Mouse (Mus musculus) yolk sac, embryonic 10.5 days (tissue): ENCODE measurements around the gene Fam69b.
A peak's percentile ranks its signal among the peaks of the same experiment; 100 is the strongest.

Experiments
- DNase-seq: peaks from one replicate; pipeline ENCODE4 v3.0.0-alpha.2; 2017; ENCODE audit warnings: low spot score

Fam69b gene

DNA sequence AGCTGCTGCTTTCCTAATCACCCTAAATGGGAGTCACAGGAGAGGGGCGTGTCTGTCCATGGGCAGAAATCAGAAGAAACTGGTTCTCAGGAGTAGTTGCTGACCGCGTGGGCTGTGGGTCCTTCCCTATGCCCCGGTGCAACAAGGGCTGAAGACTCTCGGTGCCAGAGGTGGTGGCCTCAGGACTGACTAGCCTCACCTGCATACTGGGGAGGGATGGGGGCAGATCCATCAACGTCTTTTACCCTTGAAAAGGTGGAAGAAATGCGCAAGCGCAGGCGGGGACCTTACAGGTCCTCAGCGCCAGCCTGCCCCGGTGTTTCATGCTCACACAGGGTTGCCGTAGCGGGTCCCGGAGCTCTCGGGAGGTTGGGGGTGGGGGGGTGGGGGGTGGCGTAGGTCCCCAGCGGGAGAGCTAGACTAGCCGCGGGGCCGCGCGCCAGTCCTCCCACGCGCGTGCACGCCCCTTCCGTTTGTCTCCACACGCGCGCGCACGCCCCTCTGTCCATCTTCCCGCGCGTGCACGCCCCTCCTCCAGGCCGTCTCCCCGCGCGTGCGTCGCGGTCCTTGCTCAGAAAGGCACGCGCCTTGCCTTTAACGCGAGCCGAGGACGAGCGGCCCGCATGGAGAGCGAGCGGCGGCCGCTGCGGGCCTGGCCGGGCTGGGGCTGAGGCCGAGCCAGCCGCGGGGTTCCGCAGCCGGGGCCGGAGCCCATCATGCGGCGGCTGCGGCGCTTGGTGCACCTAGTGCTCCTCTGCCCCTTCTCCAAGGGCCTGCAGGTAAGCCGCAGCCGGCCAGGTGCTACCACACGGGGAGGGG is at the start of gene Fam69b:
Gene Fam69b, plus strand, starts transcription at position 537 of the 819 bp plus-strand sequence.
- peak; percentile 57 for DNase-seq

DNA sequence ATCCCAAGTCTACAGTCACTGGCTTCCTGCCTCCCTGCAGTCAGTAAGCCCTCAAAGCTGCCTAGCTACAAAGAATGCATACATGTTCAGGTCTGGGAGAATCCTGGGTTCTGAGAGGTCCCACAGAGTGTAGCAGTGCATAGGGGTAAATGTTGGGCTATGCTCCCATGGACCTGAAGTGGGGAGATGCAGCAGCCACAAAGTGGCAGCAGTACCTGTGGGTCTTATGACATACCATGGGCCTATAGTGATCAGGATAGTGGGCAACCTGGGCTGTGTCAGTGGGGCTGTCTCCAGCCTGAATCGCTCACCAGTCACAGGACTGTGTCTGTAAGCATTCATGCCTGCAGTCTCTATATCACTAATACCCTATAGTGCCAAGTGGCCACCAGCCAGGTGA is 48.5 kb upstream of the Fam69b start, which contains the start of gene Egfl7:
Gene Egfl7, plus strand, starts transcription at position 301 of the 400 bp plus-strand sequence.
- DNase-seq, result no peak

DNA sequence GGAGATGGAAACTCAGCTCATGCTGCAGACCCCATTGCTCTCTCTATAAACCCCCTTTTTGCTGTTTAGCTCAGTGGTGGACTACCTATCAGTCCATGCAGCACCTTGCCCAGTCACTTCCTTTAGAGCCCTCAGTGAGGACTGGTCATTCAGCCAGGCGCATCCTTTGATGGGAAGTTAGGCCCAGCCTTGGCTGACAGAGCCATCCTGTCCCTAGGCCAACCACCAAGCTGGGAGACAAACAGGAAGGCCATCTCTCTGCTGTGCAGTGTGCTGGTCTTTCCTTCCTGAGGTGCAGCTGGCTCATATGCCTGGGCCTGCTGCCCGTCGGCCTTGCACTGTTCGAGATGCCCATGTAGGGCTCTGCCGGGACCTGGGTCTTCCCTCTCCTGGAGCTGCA is 47.5 kb upstream of the Fam69b start:
- DNase-seq, result no peak

DNA sequence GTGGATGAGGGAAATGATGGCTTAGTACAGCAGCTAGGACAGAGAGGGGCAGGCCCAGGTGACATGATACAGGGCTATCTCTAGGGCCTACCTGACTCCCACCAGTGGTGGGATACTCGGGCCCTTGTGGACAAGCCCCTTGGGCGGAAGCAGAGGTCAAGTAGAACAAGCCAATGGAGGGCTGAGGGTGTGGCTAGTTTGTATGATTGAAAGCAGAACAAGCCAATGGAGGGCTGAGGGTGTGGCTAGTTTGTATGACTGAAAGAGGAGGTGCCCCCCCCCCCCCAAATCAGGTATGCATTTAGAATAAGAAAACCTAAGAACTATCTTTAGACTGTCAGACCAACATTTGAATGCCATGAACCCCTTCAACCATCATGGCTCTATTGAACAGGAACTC is 46.1 kb upstream of the Fam69b start:
- DNase-seq, result no peak

DNA sequence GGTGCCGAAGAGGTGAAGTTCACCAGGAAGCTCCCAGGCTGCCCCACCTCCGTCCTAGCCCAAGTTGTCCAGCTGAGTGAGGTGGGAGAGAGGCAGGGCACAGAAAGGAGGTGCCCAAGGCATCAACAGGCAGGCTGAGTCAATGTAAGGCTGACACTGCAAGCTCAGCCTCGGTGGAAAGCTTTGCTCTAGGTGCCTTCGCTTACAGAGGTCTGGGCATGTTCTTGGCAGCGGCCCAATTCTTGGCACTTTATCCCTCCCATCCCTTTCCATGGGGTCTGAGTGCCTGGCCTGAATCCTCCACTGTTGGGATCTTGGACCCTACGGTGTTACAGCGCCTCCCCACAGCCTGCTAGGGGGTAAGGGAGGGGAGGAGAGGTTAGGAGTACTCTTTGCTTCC is 45.5 kb upstream of the Fam69b start:
- DNase-seq, result no peak

DNA sequence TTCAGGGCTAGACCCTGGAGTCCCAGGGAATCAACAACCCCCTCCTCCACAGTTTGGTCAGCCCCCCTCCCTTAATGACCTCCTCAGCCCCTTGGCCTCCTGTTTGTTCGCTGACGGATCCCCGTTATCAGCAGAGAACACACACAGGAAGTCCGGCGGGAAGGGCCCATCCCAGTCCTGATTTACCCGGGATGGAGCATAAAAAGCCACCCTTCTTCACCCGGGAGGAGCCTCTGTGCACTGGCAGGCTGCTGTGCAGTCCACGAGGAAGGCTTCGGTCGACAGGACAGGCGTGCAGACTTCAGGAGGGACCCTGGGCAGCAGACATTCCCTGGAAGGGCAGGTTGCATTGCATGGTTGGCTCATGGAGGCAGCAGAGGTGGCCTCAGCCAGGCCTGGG is 44.6 kb upstream of the Fam69b start:
- DNase-seq, result no peak

DNA sequence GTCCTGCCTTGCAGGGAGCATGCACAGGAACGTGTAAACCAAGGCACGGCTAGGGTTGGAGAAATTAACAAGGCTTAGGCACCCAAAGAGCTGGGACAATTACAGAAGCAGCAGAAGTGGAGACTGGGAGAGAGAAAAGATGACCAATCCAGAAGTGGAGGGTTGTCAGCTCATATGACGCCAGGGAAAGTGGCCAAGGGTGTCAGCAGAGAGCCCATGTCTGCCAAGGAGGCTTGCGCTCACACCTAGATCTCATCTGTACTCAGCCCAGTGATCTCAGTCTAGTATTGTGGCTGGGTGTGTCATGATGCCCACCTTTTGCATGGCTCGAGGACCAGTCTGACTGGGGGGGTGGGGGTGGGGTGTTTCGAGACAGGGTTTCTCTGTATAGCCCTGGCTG is 42.5 kb upstream of the Fam69b start:
- no peak for DNase-seq

DNA sequence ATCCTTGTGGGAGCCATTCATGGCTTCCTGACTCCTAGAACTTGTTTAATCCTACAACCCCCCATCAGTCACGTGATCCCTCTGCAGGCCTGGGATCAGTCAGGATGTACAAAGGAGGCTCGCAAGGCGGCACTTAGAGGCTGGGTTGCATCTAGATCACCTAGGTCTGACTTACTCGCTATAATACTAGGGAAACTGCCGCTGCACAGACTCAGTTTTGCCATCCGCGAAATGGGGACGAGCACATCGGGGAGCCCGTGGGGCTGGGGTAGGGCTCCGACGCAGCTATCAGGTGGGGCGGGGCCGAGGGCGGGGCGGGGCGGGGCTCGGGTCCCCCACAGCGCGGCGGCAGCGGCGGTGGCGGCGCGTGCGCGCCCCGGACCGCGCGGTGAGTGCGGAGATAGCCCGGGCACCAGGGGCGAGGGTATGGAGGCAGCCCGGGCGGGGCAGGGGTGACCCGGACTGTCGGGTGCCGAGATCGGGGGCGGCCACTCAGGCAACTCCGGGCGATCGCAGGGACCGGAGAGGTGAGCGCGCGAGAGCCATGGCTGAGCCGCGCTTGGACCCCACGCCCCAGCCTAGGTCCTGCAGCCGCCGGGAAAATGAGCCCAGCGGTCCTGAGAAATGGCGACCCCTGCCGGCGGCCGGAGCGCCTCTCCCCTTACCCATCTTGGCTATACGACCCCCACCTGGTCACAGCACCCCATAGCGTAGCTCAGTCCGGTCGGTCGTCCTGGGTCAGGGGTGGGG is 41.8 kb upstream of the Fam69b start, which contains the start of gene Gm20532:
Gene Gm20532, plus strand, starts transcription at position 346 of the 750 bp plus-strand sequence.
- DNase-seq, result peak; percentile 82

DNA sequence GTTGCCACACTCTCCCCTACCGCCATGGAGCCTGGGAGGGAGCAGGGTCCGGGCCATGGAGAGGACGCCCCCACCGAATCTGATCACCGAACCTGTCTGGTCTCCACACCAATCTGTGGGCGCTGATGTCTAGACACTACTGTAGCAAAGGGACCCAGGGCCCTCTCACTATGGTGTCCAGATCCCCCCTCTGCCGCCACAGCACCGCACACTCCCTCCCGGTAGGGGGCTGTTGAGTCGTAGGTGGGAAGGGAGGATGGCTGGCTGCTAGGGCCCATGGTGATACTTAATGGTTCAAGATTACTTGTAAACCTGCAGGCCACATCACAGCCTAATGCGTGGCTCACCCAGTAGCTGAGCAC is 41.2 kb upstream of the Fam69b start:
- DNase-seq, result no peak

DNA sequence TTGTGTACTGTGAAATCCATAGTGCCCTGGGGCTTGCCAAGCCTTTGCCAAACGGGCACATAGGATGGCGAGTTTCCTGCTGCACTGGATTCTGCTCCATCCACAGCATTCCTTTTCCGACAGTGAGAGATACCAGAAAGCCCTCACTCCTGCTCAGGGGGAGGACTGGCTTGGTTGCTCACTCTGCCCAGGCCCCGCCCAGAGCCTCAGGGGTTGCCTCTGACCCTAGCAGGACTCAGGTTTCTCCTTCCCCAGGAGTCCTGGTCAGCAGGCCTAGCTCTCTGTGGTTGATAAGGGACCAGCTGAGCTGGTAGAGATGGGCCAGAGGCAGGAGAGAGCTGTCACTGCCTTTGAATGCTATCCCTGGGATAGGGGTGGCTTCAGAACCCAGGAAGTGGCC is 39.7 kb upstream of the Fam69b start:
- DNase-seq, result peak; percentile 70

DNA sequence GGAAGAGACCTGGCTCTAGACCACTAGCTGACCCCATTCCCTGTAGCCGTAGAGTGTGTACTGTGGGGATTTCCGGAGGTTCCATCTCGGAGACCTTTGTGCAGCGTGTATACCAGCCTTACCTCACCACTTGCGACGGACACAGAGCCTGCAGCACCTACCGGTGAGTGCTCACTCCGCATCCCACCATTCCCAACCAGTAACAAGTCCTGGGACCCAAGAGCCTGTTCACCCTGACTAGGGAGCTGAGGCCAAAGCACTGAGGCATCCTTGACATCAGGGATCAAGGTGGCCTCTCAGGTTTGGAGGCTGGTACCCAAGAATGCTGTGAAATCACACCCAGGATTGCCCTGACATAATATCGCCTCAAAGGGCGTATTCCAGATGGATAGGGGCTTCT is 39.0 kb upstream of the Fam69b start:
- DNase-seq, result no peak

DNA sequence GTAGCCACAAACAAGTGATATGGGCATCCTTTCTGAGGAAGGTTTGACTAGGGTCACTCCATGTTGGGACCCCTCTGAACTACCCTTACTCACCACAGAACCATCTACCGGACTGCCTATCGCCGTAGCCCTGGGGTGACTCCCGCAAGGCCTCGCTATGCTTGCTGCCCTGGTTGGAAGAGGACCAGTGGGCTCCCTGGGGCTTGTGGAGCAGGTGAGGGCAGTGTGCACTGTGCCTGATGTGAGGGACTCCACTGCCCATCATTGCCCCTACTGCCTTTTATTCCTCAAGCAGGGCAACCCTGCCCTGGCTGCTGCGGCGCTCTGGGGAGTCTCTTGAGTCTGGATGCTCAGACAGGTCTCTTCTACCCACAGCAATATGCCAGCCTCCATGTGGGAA is 38.0 kb upstream of the Fam69b start:
- DNase-seq, result no peak

DNA sequence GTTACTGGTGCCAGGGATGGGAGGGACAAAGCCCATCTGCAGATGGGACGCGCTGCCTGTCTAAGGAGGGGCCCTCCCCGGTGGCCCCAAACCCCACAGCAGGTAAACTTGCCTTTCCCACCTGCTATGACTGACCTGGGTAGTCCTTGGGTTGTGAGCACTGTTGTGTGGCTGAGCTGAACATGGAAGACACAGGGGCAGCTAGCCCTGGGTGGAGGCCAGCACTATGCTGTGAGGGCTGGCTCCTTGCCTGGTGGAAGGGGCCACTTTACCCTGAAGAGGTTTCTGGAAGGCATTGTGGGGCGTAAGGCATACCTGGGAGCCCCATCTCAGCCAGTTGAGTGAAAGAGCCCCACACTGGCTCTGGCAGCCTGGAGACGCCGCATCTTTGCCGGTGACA is 37.3 kb upstream of the Fam69b start:
- DNase-seq, result no peak

DNA sequence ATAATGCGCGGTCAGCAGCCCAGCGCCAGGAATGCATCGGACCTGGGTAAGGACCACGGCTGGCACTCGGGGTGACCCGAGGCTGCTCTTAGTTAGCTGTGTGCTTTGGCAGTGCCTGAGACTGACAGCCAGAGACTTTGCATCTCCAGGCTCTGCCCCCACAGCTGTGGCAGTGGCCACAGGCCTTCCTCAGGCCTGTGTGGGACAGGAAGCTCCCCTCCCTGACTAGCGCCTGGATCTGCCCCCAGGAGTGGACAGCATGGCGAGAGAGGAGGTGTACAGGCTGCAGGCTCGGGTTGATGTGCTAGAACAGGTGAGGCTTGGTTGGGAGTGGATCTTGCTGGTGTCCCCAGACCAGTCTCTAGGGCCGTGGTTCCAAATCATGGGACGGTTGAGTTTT is 36.8 kb upstream of the Fam69b start:
- DNase-seq, result no peak

DNA sequence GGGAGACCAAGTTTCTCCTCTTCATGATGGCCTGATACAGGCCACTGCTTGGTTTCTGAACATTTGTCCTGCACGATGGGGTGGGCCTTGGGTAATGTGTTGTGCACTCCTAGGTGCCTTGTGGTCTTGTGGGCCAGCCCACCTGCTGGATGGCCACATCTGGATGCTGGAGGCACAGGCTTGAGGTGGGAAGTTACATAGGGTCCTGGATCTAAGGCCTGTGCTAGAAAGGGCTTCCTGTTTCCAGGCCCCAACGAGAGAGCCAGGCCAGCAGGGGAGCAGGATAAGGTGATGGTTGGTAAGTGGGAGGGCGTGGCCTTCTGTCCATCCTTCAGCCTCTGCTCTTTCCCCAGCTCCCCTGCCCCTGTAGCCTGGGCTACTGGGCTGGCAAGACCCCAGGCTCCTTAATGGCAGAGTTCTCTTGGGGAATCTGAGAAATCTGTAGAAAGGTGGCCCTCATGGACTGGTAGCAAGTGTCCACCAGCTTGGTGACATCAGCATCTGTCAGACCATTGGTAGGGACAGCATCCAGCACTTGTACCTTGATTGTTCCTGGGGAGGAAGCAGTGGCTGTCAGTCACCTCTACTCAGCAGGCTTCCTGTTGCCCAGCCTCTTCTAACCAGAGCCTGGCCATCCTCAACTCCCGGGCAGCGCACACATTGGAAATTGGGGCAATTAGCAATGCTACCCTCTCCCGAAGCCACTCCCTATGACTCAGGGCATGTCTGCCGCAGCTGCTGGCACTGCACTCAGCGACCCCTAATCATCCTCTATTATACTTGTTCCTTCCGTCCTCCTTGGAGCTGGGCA is 34.8 kb upstream of the Fam69b start:
- DNase-seq, result no peak

DNA sequence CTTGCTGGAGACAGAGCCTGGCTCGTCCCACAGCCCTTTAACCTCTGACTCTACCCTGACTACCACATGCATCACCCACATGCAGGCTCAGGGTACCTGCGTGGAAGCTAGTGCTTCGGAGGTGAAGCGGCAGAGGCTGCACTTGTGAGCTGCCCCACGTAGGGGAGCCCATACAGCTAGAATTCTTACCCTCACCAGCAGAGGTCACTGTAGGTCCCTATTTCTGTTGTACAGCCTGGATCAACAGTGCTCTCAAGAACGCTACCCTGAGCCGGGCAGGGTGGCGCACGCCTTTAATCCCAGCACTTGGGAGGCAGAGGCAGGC is 34.3 kb upstream of the Fam69b start:
- peak; percentile 70 for DNase-seq

DNA sequence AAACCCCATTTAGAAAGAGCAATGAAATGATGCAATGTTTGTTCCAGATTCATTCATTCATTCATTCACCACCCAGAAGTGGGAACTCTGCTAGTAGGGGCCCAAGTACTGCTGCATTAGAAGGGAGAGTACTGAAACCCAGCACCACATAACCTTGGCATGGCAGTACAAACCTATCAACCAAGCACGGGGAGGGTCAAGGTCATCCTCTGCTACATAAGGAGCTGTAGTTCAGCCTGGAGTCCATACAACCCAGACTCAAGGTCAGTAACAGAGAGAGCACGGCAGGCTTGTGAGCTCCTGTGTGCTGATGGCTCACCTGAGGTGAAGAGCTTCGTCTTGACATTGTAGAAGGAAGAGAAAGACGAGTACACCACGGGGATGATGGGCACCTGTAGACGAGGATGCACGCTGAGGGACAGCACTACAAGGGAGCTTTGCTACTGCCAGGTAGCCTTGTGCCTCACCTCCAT is 33.8 kb upstream of the Fam69b start:
- peak; percentile 46 for DNase-seq

DNA sequence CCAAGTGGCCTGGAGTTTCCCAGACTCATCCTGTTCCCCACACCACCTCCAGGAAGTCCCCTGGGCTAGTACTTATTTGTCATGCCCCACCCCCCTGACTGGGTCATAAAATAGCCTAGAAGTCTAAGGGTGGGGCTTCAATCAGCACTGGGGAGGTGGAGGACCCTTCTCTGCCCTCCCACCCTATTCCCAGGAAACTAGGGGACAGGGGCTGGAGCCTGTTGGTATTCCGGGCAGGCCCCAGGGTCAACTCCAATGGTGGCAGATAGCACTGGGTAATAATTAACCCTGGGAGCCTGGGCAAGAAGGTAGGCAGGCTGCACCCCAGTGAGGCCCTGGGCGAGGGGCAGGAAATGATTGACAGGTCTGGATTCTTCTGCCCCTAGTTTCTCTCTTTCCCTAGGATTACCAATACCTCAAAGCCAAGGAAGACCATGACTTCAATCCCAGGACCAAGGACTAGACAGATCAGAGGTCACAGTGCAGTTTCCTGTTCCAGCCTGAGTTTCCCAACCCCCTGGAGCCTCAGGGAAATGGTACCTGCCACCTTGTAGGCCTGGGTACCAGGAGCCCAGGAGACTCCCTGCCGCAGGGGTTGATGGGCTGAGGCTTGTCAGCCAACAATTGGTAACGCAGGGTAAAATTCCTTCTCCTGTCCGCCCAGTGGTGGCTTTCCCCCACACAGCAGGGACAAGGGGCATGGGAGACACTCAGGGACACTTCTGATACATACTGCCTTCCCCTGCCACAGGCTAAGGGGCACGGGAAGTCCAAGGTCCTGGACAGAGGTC is 33.1 kb upstream of the Fam69b start:
- peak; percentile 71 for DNase-seq

DNA sequence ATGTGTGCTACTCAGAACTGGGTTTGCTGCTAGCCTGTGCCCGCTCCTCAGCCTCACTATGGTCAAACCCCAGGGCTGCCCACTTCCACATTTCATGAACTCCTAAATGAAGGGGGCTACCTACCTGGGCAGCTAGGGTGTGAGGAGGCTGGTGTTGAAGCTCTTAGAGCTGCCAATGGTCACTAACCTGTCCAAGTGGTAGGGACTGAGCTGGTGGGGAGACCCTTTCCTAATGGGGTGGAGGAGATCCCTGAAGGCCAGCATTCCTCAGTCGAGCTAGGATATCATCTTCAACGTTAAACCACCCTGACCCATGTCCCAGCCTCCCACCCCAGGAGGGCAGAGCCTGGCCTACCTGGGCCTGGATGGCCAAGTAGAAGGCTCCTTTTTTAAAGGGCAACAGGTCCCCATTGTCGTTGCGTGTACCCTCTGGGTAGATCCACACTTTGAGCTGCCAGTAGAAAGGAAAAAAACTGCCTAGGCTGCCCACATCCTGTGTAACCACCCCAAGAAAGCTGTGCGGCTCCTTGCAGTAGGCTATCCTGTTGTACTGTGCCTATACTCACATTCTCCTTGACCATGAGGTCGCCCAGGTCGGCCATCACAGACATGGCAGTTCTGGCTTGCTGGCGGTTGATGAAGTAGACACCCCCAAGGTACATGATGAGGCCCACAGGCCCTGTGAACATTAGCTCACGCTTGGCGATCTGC is 32.4 kb upstream of the Fam69b start:
- no peak for DNase-seq

DNA sequence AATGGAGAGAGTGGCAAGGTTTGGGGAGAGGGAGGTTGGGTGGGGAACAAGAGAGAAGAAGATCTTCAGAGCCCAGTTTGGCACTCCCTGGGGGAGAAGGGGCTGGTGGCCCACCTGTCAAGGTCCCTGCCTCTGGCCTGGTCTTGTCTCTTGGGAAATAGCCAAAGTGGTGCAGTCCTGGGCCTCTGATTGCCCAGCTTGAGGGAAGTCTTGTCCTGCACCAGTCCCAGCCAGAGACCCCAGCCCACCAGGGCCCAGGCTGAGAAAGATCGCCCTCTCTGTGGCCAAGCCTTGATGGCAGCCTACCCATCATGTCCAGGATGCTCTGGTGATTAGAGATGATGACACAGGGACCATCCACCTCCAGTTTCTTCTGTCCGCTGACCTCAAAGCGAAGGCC is 31.4 kb upstream of the Fam69b start:
- DNase-seq, result no peak

DNA sequence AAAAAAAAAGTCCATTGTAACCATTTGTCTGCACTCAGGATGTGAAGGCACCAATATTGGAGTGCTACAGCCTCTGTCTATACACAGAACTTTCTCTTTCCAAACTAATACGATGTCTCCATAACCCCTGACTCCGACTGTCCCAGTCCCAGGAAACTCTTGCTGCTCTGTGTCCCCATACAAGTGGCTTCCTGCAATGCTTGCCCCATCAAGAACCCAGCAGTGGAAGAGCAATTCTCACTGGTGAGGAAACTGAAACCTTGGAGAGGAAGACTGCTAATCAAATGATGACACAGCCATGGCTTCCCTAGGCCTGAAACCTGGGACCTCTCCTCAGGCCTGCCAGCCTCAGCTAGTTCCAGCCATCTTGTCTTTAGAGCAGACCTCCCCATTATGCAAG is 30.4 kb upstream of the Fam69b start:
- DNase-seq, result no peak
